Mouse (Mus musculus) ES-E14 (cell line): ENCODE data around the gene Rtn4ip1.

Experiments
- CHD2 ChIP-seq: IDR thresholded peaks from 2 replicates; pipeline ENCODE4 v1.6.1; 2014; ENCODE audit warnings: mild to moderate bottlenecking, low read depth, low read length, inconsistent platforms
- HCFC1 ChIP-seq: IDR thresholded peaks from 2 replicates; pipeline ENCODE4 v1.6.1; 2012; ENCODE audit warnings: low read length, inconsistent platforms, borderline replicate concordance; ENCODE audit not compliant: insufficient read depth
- MAFK ChIP-seq: IDR thresholded peaks from 2 replicates; pipeline ENCODE4 v1.6.1; 2014; ENCODE audit warnings: mild to moderate bottlenecking, low read depth, low read length, inconsistent platforms; ENCODE audit not compliant: insufficient read depth
- ZC3H11A ChIP-seq: IDR thresholded peaks from 2 replicates; pipeline ENCODE4 v1.6.1; 2012; ENCODE audit warnings: low read depth, mild to moderate bottlenecking, inconsistent platforms, low read length, borderline replicate concordance
- ZNF384 ChIP-seq: IDR thresholded peaks from 2 replicates; pipeline ENCODE4 v1.6.1; 2012; ENCODE audit warnings: low read depth, low read length, inconsistent platforms

DNA sequence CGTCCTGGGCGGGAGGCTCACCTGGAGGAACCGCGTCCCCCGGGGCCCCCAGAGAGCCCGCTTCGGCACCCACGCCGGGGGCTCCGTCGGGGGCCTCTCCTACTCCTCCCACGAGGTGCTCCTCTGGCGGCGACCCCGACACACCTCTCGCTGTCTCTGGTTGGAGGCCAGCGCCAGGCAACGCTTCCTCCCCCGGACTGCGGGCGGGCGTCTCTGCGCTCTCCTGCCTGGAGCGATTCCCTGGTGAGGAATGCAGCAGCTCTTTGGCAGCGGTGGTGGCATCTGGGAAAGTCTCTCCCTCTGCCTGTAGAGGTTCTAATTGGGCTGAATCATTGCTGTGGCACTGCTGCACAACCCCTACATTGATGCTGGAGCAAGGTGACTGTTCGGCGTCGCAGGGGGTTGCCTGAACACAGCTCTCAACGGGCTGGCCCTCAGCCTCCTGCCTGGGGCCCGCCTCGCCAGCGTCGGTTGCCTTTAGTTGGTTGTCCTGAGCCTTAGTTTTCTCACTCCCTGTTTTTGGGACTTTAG is 102.7 kb downstream of the Rtn4ip1 start:
- TF ChIP-seq ZC3H11A (no peak), CHD2 (no peak), ZNF384 (no peak), HCFC1 (no peak), MAFK (no peak)
